Mouse (Mus musculus) neutrophil, adult 59 days (primary cell): ENCODE data around the gene Rusc1. TPM values are rescaled to one million over a fixed set of nuclear protein-coding genes. Genes with fewer than 3 reads are reported as not detected.

Experiments used
- total RNA-seq, 2 experiments: library from RNA; stranded (reverse); gene quantifications; 1 replicate in 1 of 2; 2 replicates in 1 of 2; pipeline ENCODE4 v1.2.4; 2023

Rusc1 gene
- 10 to 100 TPM; 18.7 to 23.5 TPM for total RNA-seq

GRCm38 (mm10) chr3:89093175-89093574, at the start of gene Rusc1:
Gene Rusc1, minus strand, starts transcription at chr3:89093311.

GRCm38 (mm10) chr3:89135958-89136357, 42.8 kb upstream of the Rusc1 start, which contains the start of gene Pklr:
Gene Pklr, plus strand, starts transcription at chr3:89136142.

GRCm38 (mm10) chr3:89101812-89102494, 8.8 kb upstream of the Rusc1 start, which contains the start of gene Fdps:
Gene Fdps, minus strand, starts transcription at chr3:89101959.

GRCm38 (mm10) chr3:89100811-89101210, 7.7 kb upstream of the Rusc1 start, which contains the start of gene Gm43738:
Gene Gm43738, minus strand, starts transcription at chr3:89101099.

Other genes with a start within 250 kb of the Rusc1 start
- 1 to 10 TPM; 5.6 to 7.2 TPM for gene Msto1, start 179.3 kb downstream of the Rusc1 start, total RNA-seq
- 10 to 100 TPM; 39.4 to 39.7 TPM for gene Ash1l, start 142.7 kb downstream of the Rusc1 start, total RNA-seq
- 10 to 100 TPM; 62.2 to 63.3 TPM for gene Dap3, start 142.1 kb downstream of the Rusc1 start, total RNA-seq
- gene Gm43738, start 7.8 kb upstream of the Rusc1 start, total RNA-seq = not detected
- gene Fdps, start 8.6 kb upstream of the Rusc1 start, total RNA-seq = 10 to 100 TPM; 27.4 to 34.5 TPM
- 10 to 100 TPM in 1 of 2 experiments, 1 to 10 TPM in 1; 5.7 to 15.2 TPM for gene Pklr, start 42.8 kb upstream of the Rusc1 start, total RNA-seq
- not detected for gene Hcn3, start 66.9 kb upstream of the Rusc1 start, total RNA-seq
- 10 to 100 TPM; 46.4 to 68.4 TPM for gene Clk2, start 71.5 kb upstream of the Rusc1 start, total RNA-seq
- gene Scamp3, start 84.2 kb upstream of the Rusc1 start, total RNA-seq = 10 to 100 TPM; 43.8 to 48.0 TPM
- gene Fam189b, start 89.8 kb upstream of the Rusc1 start, total RNA-seq = 1 to 10 TPM; 6.2 to 8.9 TPM
- gene Gba, start 109.6 kb upstream of the Rusc1 start, total RNA-seq = 10 to 100 TPM; 62.4 to 71.4 TPM
- 1 to 10 TPM in 1 of 2 experiments, under 1 TPM in 1; 0.38 to 1.1 TPM for gene Thbs3, start 121.9 kb upstream of the Rusc1 start, total RNA-seq
- 10 to 100 TPM; 51.2 to 53.3 TPM for gene Mtx1, start 133.8 kb upstream of the Rusc1 start, total RNA-seq
- gene Muc1, start 135.7 kb upstream of the Rusc1 start, total RNA-seq = not detected
- gene Krtcap2, start 152.7 kb upstream of the Rusc1 start, total RNA-seq = 10 to 100 TPM; 58.9 to 75.6 TPM
- gene Trim46, start 153.0 kb upstream of the Rusc1 start, total RNA-seq = under 1 TPM; 0.53 to 0.69 TPM
- 10 to 100 TPM; 35.3 to 45.6 TPM for gene Dpm3, start 166.0 kb upstream of the Rusc1 start, total RNA-seq
- 10 to 100 TPM; 18.8 to 21.5 TPM for gene Slc50a1, start 177.3 kb upstream of the Rusc1 start, total RNA-seq
- not detected for gene Efna1, start 187.8 kb upstream of the Rusc1 start, total RNA-seq
- not detected for gene Efna3, start 229.7 kb upstream of the Rusc1 start, total RNA-seq
- not detected for gene Efna4, start 244.7 kb upstream of the Rusc1 start, total RNA-seq